Mouse (Mus musculus): ENCODE measurements around the gene Smim24. TPM values are rescaled to one million over a fixed set of nuclear protein-coding genes. Genes with fewer than 3 reads are reported as not detected.

The Smim24 gene
- 1 to 10 TPM; 1.1 to 1.2 TPM for total RNA-seq (2021)
- long read RNA-seq, experiment 1, result 0 reads
- long read RNA-seq, experiment 2, result 0 reads

DNA sequence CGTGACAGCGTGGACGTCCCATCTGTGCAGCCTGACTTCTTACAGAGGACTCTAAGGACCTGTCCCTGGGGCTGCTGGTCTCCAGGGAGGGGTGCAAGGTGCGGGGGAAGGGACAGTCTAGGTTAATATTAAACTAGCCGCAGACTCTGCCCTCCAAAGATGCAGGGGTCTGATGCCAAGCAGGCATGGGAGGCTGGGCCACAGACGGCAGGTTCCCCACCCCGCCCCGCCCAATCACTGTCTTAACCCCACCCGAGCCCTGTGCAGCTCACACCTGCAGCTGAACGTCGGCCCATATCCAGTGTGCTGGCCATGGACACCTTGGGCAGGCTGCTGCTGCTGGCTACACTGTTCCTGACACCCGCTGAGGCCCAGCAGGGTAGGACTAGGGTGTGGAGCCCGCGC is at the start of gene Smim24:
TSS of gene Smim24 (plus strand) at position 271 of the 405 bp plus-strand sequence.
- DNase-seq (ENCODE audit: low spot score in 2 of 2), result no peak

DNA sequence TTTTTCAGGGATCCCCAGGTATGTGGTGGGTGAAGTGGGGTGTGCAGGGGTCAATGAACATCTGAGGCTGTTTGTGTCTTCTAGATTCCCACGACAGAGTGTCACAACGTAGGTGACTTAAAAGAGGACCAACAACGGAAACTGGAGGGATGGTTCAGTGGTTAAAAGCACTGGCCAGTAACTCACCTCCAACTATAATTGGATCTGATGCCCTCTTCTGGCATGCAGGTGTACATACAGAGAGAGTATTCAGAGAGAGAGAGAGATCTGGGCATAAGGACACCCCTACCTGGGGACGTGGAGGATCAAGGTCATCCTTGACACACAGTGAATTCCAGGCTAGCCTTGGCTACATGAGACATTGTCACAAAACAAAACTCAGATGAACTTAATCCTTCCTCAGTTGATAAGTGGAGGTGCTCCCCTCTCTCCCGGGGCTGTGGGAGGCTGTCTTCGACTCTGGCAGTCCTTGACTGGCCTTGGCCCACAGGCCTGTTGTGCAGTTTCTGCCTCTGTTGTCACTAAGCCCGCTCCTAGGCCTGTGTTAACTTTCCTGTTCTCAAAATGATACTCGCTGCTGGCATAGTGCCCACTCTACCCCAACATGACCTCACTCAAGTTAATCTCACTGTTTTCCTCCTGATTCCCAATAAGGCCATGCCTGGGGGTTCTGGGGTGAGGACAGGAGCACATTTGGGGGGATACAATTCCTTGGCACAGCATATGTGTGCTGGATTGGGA is 48.3 kb upstream of the Smim24 start:
- no peak for DNase-seq (ENCODE audit: low spot score in 2 of 2)

DNA sequence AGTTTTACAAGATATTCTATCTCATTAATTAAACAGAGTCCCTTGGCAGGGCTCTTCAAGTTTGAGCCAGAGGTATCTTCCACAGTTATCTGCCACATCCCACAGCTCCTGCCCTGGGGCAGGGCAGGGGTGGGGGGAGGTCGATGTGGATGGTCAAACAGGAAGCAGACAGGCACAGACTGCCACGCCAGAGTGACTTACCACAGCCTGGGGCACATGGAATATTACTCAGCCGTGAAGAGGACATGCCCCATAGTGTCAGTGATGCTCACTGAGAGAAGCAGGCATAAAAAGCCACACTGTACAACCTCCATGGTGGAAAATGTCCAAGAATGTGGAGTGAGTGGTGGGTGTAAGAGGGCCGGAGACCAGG is 47.7 kb upstream of the Smim24 start:
- no peak for DNase-seq (ENCODE audit: low spot score in 2 of 2)

DNA sequence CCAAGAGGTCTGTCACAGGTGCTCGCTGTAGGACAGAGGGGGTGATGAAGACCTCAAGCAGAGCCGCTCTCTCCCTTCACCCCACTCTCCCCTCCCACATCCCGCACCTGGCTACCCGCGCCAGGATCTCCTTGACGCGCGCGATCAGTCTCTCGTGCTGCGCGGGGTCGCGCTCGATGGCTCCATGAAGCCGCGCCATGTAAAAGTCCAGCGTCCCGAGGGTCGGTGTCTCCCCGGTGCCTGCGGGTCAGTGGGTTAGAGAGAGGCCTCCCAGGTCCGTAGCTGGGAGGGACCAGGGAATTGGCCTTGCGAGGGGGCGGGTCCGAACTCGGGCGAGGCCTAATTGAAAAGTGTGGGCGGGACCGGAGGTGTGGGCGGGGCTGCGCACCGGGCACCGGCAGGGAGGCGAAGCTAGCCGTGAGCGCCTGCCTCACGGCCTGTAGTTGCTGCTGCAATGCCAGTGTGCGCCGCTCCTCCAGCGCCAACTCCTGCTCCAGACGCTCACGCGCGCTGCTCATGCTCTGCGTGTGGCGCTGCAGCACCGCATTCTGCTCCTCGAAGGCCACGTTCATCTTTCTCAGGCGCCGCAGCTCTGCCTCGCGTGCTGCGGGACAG is 46.3 kb upstream of the Smim24 start:
- DNase-seq (ENCODE audit: low spot score in 2 of 2), result peak; percentile 52 to 70

DNA sequence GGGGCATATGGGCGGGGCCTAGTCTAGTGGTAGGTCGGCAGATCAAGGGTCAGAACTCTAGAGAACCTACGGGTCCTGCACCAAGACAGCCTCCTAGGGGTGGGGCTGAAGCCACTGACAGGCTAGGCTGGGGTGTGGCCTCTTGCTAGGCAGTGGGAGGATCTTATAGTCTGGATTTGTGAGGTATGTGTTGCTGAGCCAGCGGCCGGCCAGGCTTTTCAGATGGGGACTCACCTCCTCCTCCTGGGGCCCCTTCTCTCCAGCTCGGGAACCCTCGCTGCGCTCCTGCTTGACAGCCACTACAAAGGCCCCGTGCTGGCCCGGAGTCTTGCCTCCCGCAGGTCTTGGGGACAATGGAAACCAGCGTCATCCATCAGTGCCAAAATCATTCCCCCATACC is 43.7 kb upstream of the Smim24 start:
- no peak for DNase-seq (ENCODE audit: low spot score in 2 of 2)

DNA sequence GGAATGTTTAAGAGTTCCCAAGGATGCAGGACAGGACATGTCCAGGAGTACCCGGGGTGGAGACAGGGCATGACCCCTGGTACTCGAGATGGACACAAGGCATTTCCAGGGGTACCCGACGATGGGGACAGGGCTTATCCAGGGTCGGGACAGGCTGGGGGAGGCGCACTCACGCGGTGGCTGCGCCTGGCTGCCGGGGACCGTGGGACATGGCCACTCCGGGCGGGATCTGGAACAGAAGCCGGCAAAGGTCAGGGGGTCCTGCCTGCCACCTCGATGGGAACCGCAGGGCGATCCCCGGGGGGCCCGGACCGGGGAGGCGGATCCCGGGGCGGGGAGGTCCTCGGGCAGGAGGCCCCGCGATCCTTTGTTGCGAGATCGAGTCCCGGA is 42.9 kb upstream of the Smim24 start:
- DNase-seq (ENCODE audit: low spot score in 2 of 2), result no peak

DNA sequence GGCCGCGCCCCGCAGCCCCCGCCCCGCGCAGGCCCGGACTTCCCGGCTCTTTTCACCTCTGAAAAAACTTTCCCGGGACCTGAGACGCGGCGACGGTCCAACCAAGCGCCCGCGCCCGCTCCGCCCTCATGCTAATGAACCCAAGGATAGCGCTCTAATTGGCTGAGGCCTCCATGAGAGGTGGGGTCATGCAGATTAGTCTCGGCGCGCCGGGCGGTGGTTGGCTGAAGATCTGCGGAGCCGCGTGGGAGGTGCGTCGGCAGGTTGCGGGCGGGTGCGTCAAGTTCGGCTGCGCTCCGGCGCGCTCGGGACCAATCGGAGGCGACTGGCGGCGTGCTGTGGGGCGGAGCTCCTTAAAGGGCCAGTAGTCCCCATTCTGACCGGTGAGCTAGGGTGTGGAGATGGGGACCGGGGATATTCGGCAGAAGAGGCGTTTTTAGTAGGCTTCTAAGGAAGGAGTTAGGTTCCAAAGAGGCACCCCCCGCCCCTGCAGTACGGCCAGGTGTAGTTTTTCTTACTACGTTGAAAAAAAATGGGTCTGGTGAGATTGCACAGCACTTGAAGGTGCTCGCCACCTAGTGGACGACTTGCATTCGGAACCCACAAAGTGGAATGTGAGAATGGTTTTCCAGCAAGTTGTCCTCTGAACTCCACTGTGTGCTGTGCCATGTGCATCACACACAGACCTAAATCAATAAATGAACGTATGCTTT is 42.3 kb upstream of the Smim24 start, which contains the start of gene Hmg20b:
TSS of gene Hmg20b (minus strand) at position 130 of the 713 bp plus-strand sequence.
- DNase-seq (ENCODE audit: low spot score in 2 of 2), result peak; percentile 99 to 100

DNA sequence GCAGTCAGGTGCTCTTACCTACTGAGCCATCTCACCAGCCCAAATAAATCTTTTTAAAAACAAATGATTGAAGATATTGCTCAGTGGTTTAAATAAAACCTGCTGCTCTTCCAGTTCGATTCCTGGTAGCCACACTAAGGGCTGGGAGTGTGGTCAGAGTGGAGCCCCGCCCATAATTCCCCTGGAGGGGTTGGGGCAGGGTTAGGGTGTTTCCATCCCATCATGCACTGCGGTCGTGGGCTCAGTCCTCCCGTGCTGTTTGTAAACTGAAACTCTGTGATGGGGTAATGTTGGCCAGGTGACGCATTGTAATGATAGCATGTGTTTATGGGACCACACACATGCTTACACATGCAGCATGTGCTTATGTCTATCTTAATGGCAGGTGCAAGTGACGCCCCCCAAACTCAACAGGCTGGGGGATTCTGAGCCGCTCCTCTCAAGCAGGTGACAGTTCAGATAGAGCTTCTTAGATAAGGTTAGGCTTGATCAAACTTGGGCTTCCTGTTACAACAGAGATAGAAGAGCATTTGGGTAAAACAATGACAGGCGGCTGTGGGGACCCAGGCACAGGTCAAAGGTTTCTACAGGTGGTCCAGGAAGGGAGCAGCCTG is 41.1 kb upstream of the Smim24 start:
- DNase-seq (ENCODE audit: low spot score in 2 of 2), result no peak

DNA sequence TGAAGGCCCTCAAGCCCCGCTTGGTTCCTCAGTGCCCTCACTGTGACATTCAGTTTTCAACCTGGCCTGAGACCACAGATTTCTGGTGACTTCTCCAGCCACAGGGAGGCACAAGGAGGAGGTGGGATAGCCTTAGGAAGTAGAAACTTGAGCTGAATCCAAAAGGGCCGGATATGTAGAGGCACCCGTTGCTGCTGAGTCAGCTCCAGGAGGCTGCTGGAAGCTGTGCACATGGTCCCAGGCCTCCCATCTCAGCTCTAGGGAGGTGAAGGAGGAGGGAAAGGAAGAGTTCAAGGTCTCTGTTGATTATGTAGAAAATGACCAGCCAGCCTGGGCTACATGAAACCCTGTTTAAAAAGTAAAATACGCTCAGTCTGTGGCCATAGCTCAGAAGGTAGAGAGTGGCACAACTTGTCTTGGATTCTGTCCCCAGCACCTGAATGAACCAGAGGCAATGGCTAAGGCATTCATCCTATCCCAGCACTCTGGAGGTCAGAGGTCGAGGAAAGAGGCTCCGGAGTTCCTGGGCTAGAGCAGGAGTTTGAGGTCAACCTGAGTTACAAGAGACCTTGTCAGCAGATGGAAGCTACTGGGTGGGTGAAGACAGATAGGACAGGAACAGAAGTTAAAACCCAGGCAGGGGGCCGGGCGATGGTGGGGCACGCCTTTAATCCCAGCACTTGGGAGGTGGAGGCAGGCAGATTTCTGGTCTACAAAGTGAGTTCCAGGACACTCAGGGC is 37.9 kb upstream of the Smim24 start:
- no peak for DNase-seq (ENCODE audit: low spot score in 2 of 2)

DNA sequence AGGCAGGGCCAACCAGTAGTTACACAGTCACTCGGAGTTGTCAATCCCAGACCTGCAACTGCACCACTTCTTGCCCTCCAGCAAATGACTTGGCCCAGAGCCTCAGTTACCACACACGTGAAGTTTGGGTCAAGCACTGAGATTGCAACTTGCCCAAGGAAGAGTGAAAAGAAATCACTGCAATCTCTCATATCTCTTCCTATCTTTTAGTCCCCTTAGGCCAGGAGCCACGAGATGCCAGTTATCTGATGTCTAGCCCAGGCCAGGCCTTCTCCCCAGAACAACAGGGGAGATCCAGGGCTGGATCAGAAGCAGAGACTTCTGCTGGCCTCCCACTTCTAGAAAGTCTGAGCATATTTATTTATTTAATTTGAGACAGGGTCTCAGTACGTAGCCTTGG is 37.3 kb upstream of the Smim24 start:
- no peak for DNase-seq (ENCODE audit: low spot score in 2 of 2)

DNA sequence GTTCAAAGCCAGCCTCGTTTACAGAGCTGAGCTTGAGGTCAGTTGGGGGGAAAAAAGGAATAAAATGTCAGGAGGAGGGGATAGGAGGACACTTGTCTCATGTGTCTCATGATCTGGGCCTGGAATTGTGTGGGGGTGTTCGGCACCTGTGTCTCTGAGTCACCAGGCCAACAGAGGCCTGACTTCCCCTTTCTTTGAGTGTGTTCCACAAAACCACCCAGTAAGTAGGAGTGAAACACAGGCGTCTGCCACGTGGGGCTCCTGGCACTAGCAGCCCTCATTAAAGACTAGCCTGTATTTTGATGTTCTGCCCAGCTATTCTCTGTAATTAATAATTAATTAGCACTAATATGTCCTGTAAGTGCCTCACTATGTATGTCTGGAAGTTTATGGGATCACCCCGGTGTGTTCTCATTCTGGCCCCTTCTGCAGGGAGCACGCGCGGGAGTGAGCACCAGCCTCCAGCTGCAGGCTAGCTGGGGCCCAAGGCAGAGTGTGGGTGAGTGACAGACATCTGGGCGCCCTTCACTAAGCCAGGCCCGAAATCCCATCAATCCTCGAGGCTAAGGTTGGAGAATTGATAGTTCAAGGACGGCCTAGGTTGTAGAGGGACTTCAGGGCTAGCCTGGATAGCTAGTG is 36.4 kb upstream of the Smim24 start:
- no peak for DNase-seq (ENCODE audit: low spot score in 2 of 2)

DNA sequence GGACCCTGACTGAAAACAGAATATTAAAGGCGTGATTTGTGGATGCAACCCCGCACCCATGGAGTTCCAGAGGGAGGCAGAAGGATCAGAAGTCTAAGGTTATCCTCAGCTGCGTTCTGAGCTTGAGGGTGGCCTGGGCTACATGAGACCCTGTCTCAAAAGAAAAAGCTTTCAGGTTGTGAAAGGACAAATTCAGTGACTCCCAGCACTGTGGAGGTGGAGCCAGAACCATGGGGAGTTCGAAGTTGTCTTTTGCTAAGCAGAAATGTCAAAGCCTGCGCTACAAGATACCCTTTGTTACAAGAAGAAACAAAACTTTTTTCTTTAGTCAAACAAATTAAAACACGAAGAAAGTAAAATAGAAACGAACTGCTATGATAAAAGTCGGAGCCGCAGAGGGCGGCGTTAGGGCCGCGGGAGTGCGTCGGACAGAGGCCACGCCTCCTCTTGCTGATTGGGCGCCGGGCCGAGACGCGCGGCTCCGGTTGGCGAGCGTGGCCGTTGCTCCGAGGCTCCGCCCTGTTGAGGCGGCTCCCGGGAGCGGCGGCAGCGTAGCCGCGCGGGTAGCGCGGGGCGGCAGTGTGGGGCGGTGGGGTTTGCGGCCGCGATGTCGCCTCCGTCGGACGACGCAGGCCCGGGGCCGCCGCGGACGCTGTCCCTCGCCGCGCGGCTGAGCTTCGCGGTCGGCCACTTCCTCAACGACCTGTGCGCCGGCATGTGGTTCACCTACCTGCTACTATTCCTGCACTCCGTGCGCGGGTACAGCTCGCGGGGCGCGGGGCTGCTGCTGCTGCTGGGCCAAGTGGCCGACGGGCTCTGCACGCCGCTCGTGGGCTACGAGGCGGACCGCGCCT is 35.6 kb upstream of the Smim24 start, which contains the start of gene Mfsd12:
TSS of gene Mfsd12 (plus strand) at position 501 of the 854 bp plus-strand sequence.
- DNase-seq (ENCODE audit: low spot score in 2 of 2), result peak; percentile 91 to 93

DNA sequence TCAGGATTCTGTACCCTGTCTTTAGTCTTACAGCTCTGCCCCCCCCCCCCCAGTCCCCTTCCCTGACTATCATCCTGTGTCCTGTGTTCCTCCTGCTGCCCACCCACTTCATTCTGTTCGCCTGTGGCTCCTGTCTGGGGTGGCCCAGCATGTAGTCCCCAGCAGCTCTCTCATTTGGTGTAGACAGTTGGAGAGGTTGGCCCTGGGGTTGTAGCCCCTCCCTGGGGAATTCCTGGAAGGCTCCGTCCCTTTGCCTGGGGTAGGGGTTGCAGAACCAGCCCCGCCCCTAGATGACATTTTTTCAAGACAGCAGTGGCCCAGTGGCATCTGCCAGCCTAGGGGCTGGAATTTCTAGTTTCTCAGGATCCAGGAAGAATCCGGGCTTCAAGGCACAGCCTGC is 34.6 kb upstream of the Smim24 start:
- DNase-seq (ENCODE audit: low spot score in 2 of 2), result no peak

DNA sequence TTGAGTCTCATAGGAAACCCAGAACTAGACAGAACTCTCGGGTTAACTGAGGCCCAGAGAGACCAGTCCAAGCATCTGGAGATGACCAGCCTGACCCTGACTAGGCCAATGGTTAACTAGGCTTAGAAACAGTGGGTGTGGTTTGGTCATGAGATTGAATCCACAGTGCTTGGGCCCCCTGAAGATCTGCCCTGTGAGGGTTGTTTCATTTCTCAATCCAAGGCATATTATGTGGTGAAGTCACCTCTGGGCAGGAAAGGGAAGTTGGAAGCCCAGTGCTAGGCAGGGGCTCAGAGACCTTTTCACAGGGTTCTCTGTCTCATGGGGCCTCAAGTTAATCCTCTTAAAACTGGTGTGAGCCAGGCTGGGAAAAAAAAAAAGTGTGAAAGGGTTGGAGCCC is 34.0 kb upstream of the Smim24 start:
- DNase-seq (ENCODE audit: low spot score in 2 of 2), result no peak

DNA sequence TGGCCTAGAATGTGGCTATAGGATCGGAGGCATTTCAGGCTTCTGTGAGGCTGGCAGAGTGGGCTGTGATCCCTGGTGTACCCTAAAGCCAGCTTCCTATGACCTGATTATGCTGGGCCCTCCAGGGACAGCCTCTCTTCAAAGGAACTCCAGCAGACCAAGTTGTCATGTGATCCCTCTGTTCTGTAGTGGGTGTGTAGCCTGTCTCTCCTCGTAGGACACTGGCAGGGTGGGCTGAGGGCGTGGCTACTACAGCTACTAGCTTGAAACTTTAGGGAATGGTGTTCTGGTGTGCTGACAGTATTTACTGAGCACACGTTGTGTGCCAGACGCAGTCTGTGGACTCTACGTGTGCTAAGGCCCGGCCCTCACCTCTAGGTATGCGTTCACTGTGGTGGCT is 32.1 kb upstream of the Smim24 start:
- DNase-seq (ENCODE audit: low spot score in 2 of 2), result no peak

DNA sequence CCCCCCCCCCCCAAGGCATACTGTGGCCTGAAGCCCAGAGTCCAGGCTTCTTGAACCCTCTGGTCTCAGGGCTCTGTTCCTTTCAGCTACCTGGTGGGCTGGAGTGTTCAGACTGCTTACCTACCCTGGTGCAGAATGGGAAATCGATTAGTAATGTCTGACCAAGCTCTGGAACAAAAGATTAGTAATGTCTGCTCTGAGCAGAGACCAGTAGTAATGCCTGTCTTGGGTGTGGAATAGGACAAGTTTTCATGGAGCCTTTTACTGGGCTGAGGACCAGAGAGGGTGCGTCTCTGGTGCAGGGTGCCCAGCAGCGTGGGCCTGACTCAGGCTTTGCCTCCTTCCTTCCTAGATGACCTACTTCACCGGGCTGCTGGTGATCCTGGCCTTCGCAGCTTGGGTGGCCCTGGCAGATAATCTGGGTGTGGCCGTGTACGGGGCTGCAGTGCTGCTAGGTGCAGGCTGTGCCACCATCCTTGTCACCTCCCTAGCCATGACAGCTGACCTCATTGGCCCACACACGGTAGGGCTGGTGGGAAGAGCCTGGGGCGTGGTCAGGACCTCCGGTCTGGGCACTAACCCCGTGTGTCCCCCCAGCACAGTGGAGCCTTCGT is 30.4 kb upstream of the Smim24 start:
- no peak for DNase-seq (ENCODE audit: low spot score in 2 of 2)

DNA sequence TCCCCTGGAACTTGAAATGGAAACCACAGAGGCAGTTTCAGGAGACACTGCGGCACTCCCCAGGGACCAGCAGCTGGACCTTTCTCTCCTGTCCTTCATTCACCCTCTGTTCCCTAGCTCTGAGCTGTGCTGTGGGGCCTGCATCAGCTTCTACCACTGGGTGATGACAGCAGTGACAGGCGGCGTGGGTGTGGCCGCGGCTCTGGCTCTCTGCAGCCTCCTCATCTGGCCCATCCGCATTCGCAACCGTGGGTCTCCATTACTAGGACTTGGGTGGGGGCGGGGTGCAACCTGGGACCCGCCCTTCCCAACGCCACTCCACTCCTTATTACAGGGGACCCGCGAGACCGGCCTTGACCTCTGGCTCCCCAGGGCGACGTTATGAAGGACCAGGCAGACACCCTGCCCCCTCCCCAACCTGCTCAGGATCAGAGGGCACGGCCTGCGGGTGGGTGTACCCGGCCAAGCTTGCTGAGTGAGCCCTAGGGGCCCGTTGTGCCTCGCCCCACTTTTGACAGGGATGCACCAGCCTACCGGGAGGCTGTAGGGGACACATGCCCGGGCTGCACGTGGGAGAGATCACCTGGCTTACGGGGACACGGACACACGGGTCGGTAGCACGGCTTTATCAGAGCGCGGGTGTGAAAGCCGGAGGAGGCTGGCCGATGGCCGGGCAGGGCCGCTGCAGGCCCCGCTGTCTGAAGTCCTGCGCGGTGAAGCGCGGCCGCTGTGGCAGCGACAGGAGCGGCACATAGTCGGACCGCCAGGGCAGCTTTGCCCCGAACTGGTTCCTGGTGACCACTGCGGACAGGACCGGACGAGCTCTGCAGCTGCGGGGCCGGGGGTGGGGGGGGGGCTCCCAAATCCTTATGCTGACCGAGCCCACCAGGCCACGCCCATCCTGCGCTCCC is 29.2 kb upstream of the Smim24 start:
- no peak for DNase-seq (ENCODE audit: low spot score in 2 of 2)

DNA sequence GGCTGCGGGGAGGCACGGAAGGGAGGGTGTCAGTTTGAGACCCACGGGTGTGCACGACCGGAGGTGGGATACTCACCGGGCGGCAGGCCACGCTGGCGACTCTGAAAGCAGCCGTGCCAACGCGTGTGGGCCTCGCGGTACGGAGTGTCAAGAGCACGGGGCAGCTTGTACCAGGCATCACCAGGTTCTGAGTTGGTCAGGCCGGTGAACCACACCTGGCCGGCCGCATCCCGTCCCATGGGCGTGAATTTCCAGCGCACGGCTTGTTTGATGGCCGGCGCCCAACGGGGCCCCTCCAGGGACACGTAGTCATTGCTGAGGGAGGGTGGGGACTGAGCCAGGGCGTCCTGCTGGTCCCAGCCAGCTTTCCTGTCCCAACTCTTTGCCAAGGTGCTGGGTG is 28.2 kb upstream of the Smim24 start:
- no peak for DNase-seq (ENCODE audit: low spot score in 2 of 2)
